Mouse (Mus musculus) cerebellum, adult (tissue): ENCODE results near the gene Defb42.

Source experiments
- ATAC-seq: cut with Nextera tagmentation; 2 replicates; pipeline ENCODE4 v1.9.2; 2017; ENCODE audit warnings: mild to moderate bottlenecking, moderate library complexity, mixed read lengths; ENCODE audit not compliant: insufficient number of reproducible peaks, low FRiP score, low TSS enrichment

The Defb42 gene

DNA sequence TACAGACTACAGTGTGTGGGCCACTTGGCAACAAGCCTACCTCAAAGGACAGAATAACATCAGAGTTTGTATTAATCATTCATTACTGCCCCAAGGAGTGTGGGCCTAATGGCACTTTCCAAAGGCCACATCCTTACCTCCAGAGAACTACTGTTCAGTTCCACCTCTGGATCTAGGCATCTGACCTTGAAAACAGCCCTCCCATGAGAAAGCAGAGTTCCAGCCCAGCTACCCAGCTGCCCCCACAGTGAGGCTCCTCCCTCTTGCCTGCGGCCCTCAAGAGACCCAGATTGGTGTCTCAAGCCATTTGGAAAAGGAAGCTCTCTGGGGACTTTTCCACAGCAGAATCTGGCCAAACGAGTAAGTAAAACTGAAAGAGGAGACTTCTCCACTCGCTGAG is at the start of gene Defb42:
Gene Defb42, plus strand, starts transcription at position 301 of the 400 bp plus-strand sequence.
- ATAC-seq, result no peak

DNA sequence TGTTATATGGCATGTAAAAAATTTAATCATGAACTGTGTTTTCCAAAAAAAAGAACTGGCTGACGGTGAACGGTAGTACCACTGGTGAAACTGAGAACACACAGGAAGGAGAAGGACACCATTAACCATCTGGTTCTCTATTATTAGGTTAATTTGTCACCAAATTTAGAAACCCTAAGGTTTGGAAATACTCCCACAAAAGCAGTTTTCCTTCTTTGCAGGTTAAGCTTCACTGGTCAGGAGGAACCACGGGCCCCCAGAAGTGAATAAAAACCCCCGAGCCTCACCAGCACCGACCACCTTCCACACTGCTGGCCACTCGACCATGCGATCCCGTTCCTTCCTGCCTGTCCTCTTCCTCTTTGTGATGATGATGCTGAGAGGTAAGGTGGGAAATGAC is 49.0 kb upstream of the Defb42 start, which contains the start of gene Defb47:
Gene Defb47, plus strand, starts transcription at position 301 of the 400 bp plus-strand sequence.
- no peak for ATAC-seq

- no peak for ATAC-seq
Observed at GRCm38 (mm10) chr14:62998977-62999376, 47.8 kb upstream of the Defb42 start.

GRCm38 (mm10) chr14:63002588-63002987 is 44.2 kb upstream of the Defb42 start:
- ATAC-seq, result no peak

- no peak for ATAC-seq
Observed at GRCm38 (mm10) chr14:63011471-63011870, 35.3 kb upstream of the Defb42 start, which contains the start of gene Defb43. Defb43 (plus strand) TSS chr14:63011771.

DNA sequence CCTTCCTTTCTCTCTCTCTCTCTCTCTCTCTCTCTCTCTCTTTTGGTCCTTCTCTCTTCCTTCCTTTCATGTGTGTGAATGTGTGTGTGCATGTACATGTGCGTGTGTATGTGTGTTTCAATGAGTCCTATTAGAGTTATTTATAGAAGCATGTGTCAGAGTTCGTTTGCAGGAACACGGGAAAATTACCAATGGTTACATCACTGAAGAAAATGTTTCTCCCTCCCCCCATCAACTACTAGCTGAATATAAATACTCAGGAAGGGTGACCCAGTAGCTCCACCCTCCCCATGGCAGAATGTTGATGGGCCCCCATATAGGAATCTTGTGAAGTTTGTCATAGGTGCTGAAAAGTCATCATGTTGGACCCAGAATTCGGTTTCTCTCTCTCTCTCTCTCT is 33.7 kb upstream of the Defb42 start:
- ATAC-seq, result no peak

DNA sequence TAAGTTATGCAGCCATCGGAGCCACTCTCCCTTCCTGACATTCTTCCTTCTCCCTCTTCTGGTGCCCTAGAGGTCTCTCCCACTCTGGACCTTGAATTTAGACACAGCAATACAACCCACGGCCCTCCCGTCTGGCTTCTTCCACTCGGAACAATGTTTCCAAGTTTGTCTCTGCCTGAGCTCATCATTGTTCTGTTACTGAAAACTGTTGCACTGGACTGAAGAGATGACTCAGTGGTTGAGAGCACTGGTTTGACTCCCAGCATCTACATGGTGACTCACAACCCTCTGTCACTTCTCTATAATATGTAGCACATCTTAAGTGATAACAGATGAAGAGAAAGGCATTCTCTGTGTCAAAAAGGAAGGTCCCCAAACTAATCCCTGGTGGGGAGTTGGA is 32.1 kb upstream of the Defb42 start:
- no peak for ATAC-seq

DNA sequence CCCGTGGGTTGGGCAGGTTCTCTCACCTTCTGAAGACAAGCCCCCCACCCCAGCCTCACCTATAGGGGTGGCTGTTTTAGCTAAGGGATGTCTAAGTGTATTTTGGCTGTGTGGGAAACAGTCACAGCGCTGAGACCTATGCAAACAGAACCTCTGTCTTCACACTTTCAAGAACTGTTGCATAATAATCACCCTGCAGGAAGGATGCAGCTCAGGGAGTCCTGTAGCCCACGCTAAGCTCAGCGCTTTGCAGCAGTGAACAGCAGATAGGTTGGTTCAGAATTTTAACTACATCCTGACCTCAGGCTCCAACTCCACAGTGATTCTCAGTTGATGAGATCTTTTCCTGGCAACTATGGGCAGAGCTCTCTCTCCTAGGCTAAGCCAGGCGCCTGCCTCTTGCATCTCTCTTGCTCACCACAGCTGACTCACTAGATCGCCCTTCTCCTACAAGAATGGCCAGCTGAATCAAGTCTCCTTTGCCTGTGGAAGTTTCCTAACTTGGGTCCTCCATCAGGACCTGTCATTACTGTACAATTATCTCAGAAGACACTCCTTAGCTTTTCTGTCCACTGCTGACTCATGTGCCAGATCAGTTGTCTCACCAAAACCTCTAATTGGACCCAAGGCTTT is 26.2 kb upstream of the Defb42 start:
- ATAC-seq, result no peak

GRCm38 (mm10) chr14:63049910-63050370 is 3.1 kb downstream of the Defb42 start, which contains the start of gene Defb30:
Defb30 (minus strand) TSS chr14:63049960.
- no peak for ATAC-seq

- no peak for ATAC-seq
Observed at GRCm38 (mm10) chr14:63050769-63051168, 4.0 kb downstream of the Defb42 start.

DNA sequence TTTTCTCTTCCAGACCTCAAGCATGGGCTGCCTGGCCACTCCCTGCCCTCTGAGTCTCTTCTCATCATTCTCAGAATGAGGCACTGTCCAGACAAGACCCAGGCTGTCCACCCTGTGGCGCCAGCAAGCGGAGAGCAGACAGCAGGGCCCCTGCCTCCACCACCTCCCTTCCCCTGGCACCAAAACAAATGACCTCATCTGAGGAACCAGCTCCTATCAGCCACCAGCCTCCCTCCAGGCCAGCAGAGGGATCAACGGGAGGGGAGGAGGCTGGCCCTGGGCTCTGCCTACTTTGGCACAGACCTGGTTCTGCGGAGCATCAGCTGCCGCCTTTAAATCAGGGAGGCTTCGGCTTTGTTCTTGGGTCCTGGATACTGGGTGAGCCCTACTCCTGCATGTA is 7.9 kb downstream of the Defb42 start:
- peak; percentile 91 for ATAC-seq

DNA sequence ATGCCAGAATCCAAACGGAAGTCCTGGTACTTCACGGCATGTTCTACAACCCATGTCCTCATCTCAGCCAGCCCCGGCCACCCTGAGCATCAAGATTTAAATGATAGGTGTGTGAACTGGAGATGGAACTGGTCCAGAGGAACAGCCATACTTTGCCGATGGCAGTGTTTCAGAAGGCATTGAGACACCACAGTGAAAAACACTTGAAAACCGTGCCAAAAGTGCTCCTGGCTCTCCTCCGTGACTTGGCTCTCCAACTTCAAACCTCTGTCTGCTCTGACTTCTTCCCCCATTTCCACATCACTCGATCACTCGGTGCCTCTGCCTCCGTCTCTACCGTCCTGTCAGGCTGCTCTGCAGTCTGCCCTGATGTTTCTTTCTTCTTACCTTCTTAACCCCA is 13.6 kb downstream of the Defb42 start:
- no peak for ATAC-seq

DNA sequence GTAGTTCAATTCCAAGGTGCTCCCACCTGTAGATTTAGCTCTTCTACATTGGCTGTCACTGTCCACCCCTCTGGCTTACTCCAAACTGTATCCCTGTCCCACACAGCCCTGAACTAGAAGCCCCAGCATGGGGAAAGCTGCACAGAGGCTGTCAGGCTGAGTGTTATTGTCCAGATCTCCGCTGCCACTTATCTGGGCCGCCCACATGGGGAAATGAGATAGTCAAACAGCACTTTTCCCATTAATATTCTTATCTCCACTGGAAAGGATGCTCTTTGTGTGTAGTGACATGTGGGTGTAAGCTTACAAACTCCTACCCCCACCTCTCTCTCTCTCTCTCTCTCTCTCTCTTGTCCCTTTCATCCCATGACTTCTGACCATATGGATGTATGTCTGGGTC is 15.4 kb downstream of the Defb42 start:
- no peak for ATAC-seq

DNA sequence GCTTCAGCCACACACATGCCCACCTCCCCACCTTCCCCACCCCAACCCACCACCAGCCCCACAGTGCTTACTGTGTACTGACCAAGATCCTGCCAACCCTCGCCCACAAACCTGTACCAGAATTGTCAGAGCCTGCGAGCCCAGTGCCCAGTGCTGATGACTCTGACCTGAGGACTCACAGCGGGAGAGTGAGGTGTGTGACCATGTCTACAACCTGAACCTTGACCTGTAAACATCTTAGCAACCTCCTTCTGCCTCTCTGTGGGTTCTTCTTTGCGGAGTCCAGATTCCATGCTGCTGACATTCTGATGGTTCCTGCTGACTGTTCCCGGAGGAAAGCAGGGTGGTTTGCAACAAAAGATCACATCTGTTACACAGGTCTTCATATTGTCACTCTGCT is 18.6 kb downstream of the Defb42 start:
- no peak for ATAC-seq

DNA sequence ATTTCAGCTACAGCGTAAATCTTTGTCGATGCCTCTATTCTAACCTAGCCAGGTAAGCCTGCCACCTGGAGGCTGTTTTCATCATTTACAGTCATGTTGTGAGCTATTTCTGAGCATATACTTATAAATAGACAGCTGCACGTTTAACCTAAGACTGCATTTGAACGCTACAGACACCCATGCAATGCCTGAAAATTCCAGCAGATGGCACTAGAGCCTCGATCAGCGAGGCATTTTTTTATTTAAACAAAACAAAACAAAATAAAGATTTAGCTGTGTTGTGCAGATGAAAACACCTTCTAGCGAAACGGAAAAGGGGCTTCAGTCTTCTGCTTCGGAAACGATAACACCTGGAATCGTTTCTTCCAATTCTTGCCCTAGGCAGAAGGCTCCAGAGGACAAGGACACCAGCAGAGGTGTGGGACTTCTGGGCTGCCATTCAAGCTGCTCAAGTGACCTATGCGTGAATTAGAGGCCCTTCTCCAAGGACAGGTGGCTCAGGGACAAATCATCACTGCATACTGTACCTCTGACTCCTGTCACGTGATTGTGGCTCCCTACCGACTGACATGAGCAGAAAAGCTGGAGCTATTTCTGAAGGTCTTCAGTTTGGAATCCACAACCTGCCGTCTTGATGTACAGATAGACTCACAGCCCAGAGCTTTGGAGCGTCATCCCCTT is 20.0 kb downstream of the Defb42 start:
- peak; percentile 56; the same call in 1 of the 2 replicates for ATAC-seq

- ATAC-seq, result no peak
Observed at GRCm38 (mm10) chr14:63067708-63068107, 20.9 kb downstream of the Defb42 start.
